Mouse (Mus musculus): Measurements from ENCODE around the gene Upb1.

GRCm38 (mm10) chr10:75418747-75419146, 17.8 kb downstream of the Upb1 start:
- TF ChIP-seq POLR2A (IDR thresholded peaks at IDR 0.05; ENCODE audit: low read depth, low read length): no peak
- TF ChIP-seq CTCF (conservative IDR thresholded peaks at IDR 0.05; ENCODE audit: insufficient read depth, insufficient read length, low read depth, low read length): no peak

All from kidney, adult 2 months (tissue).